Mouse (Mus musculus) lung, adult 2 months (tissue): ENCODE data around the gene Galnt17.

Experiments used
- CTCF ChIP-seq: fragments of 200-500 bp; IDR thresholded peaks from 2 replicates; pipeline ENCODE4 v1.5.1; 2011; ENCODE audit warnings: mild to moderate bottlenecking, low read length, control low read depth; ENCODE audit not compliant: insufficient read depth
- POLR2A ChIP-seq: fragments of 200-500 bp; IDR thresholded peaks from 2 replicates; pipeline ENCODE4 v1.6.1; 2011; ENCODE audit warnings: low read depth, mild to moderate bottlenecking, control low read depth, low read length, borderline replicate concordance; ENCODE audit errors: extremely low read depth

DNA sequence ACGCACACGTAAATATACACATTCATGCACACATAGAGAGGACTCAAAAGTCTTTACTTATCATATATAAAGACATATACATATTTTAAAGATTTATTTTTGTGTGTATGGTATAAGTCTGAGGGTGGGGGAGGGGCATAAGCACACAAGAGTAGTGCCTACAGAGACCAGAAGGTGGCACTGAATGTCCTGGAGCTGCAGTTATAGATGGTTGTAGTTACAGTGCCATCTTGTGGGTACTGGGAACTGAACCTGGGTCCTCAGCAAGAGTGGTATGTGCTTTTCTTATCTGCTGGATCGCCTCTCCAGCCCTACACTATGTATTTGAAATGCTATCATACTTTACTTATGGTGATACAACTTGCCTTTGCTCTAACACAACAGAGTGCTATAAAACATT, 68.5 kb downstream of the Galnt17 start:
- TF ChIP-seq CTCF (no peak), POLR2A (no peak)
